Mouse (Mus musculus): ENCODE results near the gene Cxcr5. TPM values are rescaled to one million over a fixed set of nuclear protein-coding genes. Genes with fewer than 3 reads are reported as not detected.
A peak's percentile ranks its signal among the peaks of the same experiment; 100 is the strongest.

The Cxcr5 gene
- total RNA-seq (2021), result not detected

DNA sequence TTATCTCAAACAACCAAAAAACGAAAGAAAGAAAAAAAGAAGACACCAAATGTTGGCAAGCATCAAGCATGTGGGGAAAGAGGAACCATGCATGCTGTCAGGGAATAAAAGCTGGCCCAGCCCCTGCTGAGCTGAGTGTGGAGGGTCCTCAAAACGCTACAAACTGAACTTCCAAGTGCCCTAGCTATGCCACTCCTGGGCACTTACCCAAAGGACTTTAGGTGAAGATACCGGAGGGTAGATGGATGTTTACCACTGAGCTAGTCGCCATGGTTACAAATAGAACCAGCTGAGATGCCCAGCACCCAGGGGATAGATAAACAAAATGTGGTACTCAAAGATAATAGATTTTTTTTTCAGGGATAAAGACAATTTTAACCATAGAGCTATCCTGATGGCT is at the start of gene Cxcr5:
Gene Cxcr5, minus strand, starts transcription at position 281 of the 400 bp plus-strand sequence.
- no peak for DNase-seq

DNA sequence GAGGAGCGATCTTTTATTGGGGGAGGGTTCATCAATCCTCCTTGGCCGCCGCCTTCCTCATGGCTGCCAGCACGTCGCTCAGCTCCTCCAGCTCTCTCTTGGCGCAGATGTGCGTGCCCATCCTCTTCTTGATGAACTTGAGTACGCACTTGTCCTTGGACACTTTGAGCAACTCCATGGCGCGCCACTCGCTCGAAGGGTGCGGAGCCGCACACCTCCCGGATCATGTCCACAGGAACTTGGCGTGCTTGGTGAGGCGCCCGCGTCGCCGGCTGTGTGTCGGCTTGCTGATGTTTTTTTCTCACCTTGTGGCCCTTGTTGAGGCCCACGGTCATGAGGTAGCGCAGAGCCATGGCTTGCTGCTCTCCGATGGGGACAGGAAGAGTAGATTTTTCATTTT is 48.7 kb upstream of the Cxcr5 start:
- DNase-seq, result no peak

DNA sequence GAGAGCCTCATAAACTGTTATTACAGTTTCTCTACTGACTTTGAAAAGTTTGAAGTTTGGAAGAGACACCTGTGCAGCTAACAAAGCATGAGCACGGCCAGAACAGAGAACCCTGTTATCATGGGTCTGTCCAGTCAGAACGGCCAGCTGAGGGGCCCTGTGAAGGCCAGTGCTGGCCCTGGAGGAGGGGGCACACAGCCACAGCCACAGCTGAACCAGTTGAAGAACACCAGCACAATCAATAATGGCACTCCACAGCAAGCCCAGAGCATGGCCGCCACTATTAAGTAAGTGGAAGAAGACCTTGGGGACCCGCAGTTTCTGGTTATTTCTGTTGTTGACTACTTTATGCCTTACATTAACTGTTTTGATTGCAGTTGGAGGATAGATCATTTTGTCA is 45.6 kb upstream of the Cxcr5 start:
- no peak for DNase-seq

DNA sequence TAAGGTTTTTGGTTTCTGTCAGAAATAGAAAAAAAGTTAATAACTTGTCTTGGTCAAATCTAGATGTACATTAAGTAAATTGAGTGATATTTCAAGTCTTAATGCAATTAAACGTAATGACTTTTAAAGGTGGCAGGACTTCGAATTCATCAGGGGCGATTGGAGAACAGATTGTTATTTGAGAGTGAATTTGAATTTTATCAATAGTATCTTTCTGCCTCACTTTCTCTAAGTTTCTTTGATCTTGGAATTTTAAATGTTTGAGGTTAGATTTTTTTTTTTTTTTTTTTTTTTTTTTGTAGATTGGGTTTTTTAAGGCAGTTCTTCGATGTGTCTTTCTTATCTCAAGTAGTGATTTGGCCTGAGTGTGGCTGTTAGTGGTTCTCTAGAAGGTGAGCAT is 45.0 kb upstream of the Cxcr5 start:
- DNase-seq, result no peak

DNA sequence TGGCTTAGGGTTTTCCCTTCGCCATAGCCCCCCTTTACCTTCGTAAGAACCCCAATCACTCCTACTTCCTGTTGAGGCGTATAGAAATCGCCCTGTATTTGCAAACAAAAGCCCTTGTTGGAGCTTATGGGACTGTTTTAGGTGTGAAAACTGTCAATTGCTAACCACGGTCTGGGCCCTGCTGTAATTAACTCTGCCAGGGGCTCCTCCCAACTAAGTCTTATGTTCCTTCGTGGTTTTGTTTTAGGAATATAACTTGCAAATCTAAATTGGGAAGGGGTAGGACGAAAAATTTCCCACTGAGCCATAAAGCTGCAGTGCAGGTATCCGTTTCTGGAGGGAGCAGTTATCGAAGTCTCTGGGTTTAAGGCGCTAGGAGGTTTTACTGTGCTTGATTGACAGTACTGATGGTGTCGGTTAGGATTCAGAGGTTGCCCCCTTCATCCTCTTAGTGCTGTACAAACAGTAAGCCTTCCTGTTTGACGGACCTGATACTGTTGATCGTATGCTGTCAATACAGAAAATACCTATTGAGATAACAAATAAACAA is 44.0 kb upstream of the Cxcr5 start:
- no peak for DNase-seq

DNA sequence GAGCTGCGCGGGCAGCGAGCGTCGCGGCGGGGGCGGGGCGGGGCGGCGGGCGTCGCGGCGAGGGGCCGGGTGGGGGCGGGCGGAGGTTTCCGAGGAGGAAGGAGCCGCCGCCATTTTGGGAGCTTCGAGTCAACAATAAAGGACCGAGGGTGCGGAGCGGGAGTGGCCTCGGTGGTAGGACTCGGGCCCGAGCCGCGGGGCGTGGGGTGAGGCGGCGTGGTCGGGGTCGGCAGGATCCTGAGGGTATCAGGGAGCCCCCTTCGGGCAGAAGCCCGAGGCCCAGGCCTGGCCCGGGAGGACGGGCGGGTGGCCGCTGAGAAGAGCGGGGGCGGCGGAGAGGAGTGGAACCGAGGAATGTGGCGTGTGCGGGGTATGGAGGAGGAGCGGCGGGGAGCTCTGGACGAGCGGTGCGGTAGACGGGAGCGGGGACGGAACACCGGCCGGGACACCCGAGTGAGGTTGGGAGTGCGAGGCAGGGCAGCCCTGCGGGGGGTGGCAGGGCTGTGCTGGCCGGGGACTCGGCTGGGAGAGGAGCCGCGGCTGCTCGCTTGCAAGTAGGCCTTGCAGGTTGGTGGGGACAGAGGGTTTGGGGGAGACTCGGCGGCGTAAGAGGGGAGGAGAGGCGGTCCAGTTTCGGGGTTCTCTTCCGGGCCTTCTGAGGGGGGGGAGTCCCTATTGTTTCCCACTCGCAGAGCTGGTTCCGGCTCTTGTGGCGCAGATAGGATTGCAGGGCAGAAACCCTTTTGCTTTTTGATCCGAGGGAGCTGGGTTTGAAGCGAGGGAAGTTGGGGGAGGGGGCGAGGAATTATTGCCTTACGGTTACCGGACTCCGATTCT is 43.3 kb upstream of the Cxcr5 start, which contains the start of gene Ddx6:
Gene Ddx6, plus strand, starts transcription at position 114 of the 837 bp plus-strand sequence.
- DNase-seq, result peak; percentile 78

DNA sequence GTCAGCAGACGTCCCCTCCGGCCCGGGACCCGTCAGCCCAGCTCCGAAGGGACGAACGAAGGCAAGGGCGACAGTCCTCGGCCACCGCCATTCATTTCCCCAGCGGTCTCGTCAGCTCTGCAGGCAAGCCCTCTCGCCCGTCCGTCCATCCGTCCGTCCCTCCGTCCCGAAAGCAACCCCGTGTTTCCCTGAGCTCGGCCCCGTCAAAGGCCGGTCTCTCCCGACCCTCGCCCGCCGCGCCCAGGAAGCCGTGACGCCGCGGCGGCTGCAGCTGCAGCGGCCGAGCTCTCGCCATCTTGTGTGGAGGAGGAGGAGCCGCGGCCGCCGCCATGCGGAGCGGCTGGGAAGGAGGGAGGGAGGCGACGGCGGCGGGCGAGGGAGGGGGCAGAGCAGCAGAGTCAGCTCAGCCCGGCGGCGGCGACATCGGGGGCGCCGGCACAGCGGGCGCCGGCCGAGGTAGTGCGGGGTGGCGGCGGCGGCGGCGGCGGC is 42.7 kb upstream of the Cxcr5 start:
- DNase-seq, result peak; percentile 78 to 82

DNA sequence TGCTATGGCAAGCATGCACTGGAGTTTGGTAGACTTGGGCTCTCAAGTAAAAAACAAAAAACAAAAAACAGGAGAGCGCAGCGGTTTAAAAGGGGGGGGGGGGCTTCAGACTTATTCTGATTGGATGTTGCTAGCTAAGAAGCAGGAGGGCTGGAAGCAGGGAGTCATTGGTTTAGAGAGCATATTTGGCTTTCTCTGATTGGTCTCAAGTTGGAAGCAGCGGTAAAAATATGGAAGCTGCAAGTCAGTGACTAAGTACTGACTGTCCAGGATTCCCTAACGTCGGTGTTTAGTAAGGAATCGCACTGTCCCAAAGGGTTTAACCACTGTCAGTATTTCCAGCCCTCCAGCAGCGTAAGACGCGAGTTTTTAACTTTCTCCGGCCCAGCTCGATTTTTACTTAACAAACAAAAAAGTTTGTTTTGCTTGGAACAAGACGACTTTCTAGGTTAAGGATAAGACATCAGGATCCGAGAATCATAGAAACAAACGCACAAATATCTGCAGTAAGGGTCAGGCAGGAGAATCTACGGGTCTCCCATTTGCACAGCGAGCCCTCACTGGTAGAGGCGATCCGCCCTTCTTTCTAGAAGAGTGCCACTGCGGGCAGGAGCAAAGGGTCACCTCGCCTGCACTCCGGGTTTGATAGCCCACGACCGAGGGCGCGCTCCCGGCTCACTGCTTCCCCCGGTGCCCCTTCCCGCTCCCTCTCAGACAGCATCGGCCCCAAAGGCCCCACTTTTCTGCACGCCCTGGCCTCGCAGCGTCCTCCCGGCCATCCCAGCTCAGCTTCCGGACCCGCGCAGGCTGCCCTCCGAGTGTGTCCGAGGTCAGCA is 42.0 kb upstream of the Cxcr5 start:
- peak; percentile 18 to 38 for DNase-seq

DNA sequence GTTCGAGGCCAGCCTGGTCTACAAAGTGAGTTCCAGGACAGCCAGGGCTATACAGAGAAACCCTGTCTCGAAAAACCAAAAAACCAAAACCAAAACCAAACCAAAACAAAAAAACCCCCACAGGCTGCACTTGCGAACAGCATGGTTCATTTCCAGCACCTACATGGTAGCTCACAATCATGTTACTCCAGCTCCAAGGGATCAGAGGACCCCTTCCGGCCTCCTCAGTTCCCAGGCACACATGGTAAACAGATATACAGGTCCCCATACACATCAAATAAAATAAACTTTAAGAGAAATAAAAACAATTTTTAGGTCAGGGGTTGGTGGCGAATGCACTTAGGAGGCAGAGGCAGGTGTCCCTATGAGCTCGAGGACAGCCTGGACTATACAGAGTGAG is 41.1 kb upstream of the Cxcr5 start:
- DNase-seq, result no peak

DNA sequence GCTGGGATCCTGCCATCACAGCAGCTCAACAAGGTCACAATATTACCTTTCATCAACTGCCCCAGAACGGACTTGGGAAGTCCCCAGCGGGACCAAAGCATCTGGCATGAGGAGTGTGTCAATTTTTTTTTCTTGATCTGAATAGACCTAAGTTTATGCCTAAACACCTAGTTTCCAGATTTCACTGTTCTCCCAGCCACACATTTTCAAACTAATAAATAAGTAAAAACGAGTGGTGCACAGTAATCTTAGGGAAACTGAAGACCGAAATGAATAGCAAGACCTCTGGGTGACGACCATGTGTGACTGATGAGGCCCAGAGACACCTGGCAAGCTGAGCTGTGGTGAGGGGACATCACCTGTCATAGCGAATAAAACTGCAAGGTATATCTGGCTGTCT is 39.1 kb upstream of the Cxcr5 start:
- DNase-seq, result no peak

DNA sequence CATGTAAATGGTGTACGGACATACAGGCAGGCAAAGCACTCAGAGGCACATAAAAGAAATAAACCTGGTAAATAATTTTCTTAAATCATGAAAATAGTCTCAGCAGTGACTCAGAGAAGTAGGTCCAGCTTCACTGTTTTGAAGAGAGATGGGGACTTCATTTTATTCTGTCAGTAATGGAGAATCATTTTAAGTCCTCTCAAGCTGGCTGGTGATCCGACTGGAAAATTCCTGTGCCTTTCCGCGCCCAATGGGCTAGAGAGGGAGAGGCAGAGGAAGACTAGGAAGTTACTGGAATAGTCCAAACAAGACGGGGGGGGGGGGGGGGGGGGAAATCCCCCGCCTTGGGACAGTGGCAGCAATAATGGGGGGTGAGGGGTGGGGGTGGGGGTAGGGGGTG is 37.9 kb upstream of the Cxcr5 start:
- DNase-seq, result no peak

DNA sequence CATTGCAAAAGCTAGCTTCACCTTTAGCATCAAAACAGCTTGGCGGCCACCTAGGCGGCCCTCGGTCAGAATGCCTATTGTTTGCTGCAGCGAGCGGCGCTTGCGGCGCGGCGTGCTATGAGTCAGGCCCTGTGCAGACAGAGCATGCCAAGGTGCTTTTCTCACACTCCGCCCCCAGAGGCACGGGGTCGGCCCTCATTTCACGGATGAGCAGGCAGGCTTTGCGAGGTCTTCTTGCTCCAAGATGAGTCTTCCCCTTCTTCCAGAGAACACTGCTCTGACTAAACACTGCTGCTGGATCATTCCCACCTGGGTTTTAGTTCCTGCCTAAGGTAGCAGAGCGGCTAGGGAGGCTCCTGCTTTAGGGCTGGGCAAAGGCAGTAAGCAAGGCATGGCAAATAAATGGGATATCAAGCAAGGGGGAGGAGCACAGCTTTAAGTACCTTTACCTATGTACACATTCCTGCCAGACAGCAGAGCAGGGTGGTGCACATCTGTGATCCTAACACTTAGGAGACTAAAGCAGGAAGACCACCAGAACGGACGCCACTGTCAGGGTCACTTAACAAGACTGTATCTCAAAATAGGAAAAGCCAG is 37.3 kb upstream of the Cxcr5 start:
- no peak for DNase-seq

DNA sequence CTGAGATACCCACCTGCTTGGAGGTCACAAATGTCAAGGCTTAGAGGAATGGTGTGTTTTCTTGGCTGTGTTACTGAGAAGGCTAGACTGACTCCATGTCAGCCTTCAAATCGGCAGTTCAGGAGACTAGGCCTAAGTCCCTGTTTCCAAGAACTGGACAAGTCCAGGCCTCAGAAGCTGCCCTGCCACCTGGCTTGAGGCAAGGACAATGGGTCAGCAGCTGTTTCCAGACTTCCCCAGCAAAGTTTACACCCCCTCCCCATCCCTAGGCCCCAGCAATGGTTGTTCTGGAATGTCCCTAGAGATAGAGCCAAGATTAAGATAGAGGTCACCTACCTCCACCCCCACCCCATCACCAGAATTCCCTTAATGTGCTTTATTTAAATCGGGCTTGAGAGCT is 36.1 kb upstream of the Cxcr5 start:
- no peak for DNase-seq

DNA sequence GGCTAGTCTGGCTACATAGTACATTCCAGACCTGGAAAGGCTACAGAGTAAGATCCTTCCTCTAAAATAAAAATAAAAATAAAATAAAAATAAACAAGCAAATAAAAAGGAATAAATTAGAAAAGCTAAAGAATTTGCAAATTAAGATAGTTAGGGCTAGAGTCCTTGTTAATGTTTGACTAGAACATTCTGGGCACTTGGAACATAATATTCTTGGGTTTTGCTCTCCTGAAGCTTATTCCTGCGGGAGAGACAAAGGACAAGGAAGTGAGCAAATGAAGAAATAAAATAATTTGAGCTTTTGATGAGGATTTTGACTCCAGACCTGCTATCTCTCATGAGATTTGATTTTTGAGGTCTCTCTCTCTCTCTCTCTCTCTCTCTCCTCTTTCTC is 33.9 kb upstream of the Cxcr5 start:
- no peak for DNase-seq

DNA sequence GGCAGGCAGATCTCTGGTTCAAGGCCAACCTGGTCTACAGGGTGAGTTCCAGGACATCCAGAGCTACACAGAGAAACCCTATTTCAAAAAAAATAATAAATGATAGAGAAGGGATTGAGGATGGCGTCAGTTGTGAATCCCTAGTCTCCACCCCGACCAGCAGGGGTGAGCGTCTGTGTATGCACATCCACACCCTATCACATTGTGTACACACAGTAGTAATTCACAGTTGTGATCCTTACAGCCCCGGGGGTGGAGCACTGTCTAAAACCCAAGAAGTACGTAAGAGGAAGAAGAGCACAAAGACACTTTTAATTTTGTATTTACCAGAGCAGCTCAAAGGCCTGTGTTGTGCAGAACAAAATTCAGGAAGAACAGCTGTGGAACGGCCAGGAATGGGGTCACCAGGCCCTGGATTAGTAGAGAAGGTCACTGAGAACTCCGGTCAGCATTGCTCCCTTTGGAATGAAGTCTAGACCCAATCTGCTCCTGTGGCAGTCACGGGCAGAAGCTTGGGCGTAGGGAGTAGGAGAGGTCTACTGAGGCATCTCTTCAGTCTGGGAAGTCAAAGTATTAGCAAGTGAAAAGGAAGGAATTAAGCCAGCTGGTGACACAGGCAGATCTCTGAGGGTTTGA is 33.3 kb upstream of the Cxcr5 start:
- no peak for DNase-seq

DNA sequence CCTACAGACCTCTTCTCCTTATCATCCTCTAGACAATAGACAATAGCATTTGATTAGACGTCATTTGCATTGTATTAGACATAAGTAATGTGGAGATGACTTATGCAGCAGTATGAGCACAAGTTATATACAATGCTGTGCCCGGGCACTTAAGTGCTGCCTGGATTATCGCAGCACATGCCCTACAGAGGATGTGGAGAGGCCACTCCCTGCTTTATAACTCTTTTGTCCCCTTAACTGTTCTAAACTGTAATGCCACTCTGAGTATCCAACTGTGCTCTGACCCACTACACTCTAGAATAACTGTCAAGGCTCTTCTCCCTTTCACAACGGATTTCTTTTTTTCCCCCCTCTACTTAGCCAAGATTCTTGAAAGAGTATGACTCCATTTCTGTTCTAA is 32.2 kb upstream of the Cxcr5 start:
- DNase-seq, result no peak

DNA sequence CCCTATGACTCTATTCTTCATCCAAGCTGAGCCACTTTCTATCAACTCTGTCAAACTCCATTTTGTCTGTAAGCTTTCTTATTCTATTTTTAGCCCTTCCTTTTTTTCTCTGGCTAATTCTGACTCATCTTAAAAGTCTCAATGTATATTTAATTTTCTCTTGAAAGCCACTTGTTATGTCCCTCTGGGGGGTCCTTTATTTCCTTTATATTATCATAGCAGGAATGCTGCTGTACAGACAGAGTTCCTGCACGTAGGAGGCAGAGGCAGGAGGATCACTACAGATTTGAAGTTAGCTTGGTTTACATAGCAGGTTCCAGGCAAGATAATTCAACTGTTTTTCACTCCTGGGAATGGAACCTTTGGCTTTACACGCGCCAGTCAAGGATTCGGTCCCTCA is 31.5 kb upstream of the Cxcr5 start:
- DNase-seq, result no peak

DNA sequence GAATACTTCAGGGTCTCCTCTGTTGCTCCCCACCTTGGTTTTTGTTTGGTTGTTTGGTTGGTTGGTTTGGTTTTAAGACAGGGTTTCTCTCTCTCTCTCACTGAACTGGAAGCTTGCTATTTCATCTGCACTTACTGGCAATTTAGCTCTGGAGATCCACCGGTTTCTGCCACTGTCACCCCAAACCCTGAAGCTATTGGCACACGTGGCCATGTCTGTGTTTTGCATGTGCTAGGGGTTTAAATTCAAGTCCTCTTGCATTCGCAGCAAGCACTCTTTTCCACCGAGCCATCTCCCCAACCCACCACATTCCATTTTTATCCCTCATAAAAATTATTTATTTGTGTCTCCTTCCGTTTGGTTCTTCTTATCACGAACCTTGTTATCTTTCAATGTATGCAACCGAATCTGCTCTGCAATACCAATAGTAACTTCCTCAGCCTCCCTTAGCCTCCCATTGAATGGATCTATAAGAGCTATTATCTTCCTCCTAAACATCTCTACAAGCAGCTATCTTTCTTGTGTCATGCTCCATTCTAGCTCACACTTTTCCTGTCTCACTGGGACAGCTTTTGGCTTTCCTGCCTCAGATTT is 30.0 kb upstream of the Cxcr5 start:
- DNase-seq, result no peak

DNA sequence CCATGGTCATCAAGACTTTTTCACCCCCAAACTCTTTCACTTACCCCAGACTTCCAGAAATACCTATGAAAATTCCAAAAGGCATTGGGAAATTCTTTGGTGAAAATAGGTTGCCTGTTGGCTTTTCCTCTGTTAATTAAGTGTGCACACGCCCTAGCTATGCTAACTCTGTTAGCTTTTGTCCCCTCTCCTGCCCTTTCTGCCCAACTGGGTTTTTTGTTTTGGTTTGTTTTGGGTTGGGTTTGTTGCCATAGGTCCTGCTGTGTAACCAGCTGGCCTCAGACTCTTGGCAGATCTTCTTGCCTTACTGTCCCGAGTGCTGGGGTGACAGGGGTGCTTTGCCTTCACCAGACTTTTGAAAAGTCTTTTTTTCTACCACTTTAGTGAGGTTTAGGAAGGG is 29.3 kb upstream of the Cxcr5 start:
- no peak for DNase-seq

DNA sequence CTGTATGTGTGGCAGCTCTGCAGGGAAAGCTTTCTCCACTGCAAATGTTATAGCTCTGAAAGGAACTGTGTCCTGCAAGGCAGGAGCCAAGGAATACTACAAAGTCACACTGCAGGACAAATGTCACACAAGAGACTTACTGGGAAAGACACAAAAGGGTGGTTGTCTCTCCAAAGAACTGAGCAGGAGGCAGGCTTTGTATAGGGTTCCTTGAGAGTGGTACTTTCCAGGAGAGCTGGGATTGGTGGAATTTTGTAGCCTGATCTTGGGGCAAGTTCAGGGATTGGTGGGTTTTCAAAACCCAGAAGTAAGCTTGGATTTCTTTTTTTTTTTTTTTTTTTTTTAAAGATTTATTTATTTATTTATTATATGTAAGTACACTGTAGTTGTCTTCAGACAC is 27.4 kb upstream of the Cxcr5 start:
- DNase-seq, result no peak

DNA sequence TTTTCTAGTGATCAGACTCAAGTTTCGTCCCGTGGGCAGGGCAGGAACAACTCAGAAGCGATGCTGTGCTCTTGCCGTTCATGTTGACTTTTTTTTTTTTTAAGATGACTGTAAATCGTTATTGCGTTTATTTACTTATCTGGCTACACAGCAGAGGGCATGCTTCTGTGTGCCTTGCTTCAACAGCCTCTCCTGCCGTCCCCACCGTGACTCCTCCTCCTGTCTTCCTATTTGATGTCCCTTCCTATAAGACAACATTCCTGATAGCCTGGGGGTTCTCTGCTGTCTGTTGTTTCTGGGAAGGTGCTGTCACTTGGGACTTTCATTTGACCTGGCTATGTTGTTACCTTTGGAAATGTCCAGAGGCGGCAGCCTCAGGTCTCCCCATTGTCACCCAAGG is 26.9 kb upstream of the Cxcr5 start:
- no peak for DNase-seq

Data from layer of hippocampus, postnatal 36 days (tissue).